Mouse (Mus musculus) mesoderm, embryonic 11.5 days (tissue): ENCODE data around the gene Abhd17b.

ENCODE experiments used
- DNase-seq: peaks from one replicate; pipeline ENCODE4 v3.0.0-alpha.2; 2012; ENCODE audit warnings: low read depth, low spot score

Gene Abhd17b

GRCm38 (mm10) chr19:21731887-21732286, 78.9 kb downstream of the Abhd17b start:
- DNase-seq, result no peak

- no peak for DNase-seq
Measured at GRCm38 (mm10) chr19:21733176-21733575, 80.2 kb downstream of the Abhd17b start.

GRCm38 (mm10) chr19:21734112-21734511, 81.1 kb downstream of the Abhd17b start:
- DNase-seq, result peak; percentile 44
